Mouse (Mus musculus) hindbrain, embryonic 13.5 days (tissue): ENCODE data around the gene Ankrd13b. TPM values are rescaled to one million over a fixed set of nuclear protein-coding genes. Genes with fewer than 3 reads are reported as not detected.

Source experiments
- ATAC-seq: fragments of 200-750 bp; cut with Nextera tagmentation; 2 replicates; pipeline ENCODE4 v1.8.0; 2017; ENCODE audit warnings: moderate TSS enrichment; ENCODE audit not compliant: low FRiP score
- H3K27ac ChIP-seq: fragments of 300-500 bp; sonication (generic); 2 replicates; pipeline ENCODE4 v1.5.1; 2015; ENCODE audit warnings: inconsistent platforms, mild to moderate bottlenecking, moderate library complexity
- H3K27me3 ChIP-seq: fragments of 300-500 bp; sonication (generic); 2 replicates; pipeline ENCODE4 v1.6.1; 2015; ENCODE audit warnings: mild to moderate bottlenecking, inconsistent platforms
- H3K36me3 ChIP-seq: fragments of 300-500 bp; sonication (generic); 2 replicates; pipeline ENCODE4 v1.6.1; 2015; ENCODE audit warnings: mild to moderate bottlenecking, inconsistent platforms
- H3K4me1 ChIP-seq: fragments of 300-500 bp; sonication (generic); replicated peaks from 2 replicates; pipeline ENCODE4 v1.6.1; 2015; ENCODE audit warnings: inconsistent platforms
- H3K4me2 ChIP-seq: fragments of 300-500 bp; sonication (generic); 2 replicates; pipeline ENCODE4 v1.6.1; 2015; ENCODE audit warnings: inconsistent platforms, mild to moderate bottlenecking, moderate library complexity
- H3K4me3 ChIP-seq: fragments of 300-500 bp; sonication (generic); 2 replicates; pipeline ENCODE4 v1.5.1; 2015; ENCODE audit warnings: mild to moderate bottlenecking, inconsistent platforms
- H3K9ac ChIP-seq: fragments of 300-500 bp; sonication (generic); 2 replicates; pipeline ENCODE4 v1.6.1; 2015; ENCODE audit warnings: mild to moderate bottlenecking, inconsistent platforms
- H3K9me3 ChIP-seq: fragments of 300-500 bp; sonication (generic); 2 replicates; pipeline ENCODE4 v1.6.1; 2016; ENCODE audit warnings: inconsistent platforms
- WGBS: fragments of 180-500 bp; shearing (Covaris S2); methylation state at CpG from one replicate; pipeline ENCODE4 v1.1.7; 2015; 5-methylcytosine and 5-hydroxymethylcytosine counted together
- polyA plus RNA-seq: library from polyadenylated mRNA; unstranded; fragments of >200 nt; fragmentation: Nextera tagmentation; extraction: Ambion mirVana; gene quantifications from 2 replicates; pipeline ENCODE4 v1.2.1, GENCODE M21; 2015

Gene Ankrd13b
- polyA plus RNA-seq, 1 experiment from 2014 or later, result 29.4 TPM

DNA sequence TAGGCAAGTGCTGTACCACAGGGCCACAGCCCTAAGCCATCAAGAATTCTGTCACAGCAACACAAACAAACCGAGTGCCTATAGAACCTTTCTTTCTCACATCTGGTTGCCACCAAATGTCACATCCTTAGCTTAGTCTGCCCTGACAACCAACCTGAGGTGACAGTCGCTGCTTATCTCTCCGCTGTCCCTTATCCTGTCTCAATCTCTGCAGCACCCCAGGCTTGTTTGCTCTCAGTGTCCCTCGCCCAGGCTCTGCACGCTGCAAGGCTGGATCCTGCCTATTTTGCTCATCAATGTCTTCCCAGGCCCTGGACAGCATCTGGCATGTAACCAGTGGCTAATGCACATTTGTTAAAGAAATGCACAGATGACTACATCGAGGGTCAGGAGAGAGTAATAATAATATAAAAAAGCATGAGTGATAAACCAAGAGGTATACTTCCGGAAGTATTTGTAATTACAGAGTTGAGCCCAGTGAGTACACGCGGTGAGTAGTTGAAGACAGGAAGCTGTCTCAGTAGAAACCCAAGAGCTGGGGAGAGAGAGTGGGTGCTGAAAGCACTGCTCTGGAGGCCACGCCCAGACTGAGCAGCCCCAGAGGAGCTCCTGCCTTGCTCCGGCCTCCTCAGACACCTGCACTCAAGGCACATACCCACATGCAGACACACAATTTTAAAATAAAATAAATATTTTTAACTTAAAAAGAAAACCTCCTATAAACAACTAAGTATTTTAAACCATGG is 5.8 kb downstream of the Ankrd13b start:
- no peak overlapping the region for H3K9ac ChIP-seq

DNA sequence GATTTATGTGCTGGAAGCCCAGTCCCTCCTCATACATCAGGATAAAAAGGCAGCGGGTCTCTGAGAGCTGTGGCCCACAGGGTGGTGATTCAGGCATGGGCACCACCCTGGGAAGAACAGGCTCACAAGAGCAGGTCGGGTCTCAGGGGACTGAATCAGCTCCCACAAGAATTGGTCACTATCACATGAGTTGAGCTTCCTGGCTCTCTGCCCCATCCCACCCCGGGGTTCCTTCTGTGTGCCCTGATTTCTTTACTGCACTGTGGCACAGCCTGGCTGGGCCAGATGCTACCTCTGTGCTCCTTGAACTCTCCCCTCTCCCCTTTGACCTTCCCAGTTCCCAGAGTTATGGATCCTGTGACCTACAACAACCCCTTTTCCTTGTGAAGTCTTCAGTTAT is 6.4 kb downstream of the Ankrd13b start:
- H3K4me3 ChIP-seq, result no peak overlapping the region
- ATAC-seq, result no peak
- WGBS, result 69% methylated on average over 3 of the region's 3 CpGs
- H3K4me1 ChIP-seq, result peaks cover 74% of the 10 kb centered on the region
- no peaks in the 10 kb centered on the region for H3K36me3 ChIP-seq
- no peak overlapping the region for H3K4me2 ChIP-seq
- no peak overlapping the region for H3K9ac ChIP-seq
- H3K9me3 ChIP-seq, result no peaks in the 10 kb centered on the region
- H3K27me3 ChIP-seq, result no peaks in the 10 kb centered on the region
- H3K27ac ChIP-seq, result no peak overlapping the region

More for the DNA sequence above, 5.8 kb downstream of the Ankrd13b start:
- Histone ChIP-seq H3K4me1 (peaks cover 81% of the 10 kb centered on the region), H3K36me3 (no peaks in the 10 kb centered on the region), H3K4me3 (no peak overlapping the region), H3K4me2 (no peak overlapping the region), H3K27me3 (no peaks in the 10 kb centered on the region), H3K27ac (no peak overlapping the region), H3K9me3 (no peaks in the 10 kb centered on the region)
- no peak for ATAC-seq
- WGBS, result 66% methylated on average over 11 of the region's 11 CpGs

DNA sequence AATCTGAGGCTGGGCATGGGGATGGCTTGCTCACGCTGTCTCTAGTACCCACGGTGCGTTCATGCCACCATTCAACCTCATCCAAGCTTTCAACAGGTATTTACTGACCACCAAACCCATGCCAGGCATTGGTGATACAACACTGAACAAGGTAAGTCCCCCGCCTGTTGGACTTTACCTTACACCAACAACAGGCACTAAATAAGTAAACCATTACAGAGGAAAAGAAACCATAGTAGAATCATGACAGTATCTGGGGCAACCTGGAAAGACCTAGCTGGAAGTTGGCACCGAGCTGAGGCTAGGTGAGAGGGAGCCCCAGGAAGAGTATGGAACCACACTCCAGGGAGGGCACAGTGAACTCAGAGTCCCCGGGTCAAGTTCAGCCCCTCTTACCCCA is 12.6 kb downstream of the Ankrd13b start:
- 94% methylated on average over 6 of the region's 6 CpGs for WGBS
- Histone ChIP-seq H3K9me3 (no peaks in the 10 kb centered on the region), H3K27ac (no peak overlapping the region)

DNA sequence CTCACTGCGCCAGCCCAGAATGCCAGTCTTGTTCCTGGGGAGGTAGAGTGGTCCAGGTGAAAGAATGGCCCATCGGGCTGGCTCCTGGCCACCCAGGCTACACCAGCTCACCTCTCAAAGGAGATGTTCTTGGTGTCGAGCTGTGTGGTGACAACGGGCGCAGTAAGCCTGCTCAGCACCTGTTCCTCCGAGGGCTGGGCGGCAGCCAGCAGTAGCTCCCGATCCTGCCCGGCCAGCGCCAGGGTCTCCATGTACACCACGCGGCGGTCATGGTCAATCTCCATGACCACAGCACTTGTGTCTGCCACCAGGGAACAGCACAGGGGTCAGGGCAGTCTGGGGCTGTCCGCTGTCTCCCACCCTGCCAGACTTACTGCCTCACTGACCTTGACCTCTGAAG is 13.3 kb downstream of the Ankrd13b start:
- H3K9me3 ChIP-seq, result no peaks in the 10 kb centered on the region
- no peak overlapping the region for H3K4me3 ChIP-seq
- WGBS, result 94% methylated on average over 14 of the region's 14 CpGs
- no peak overlapping the region for H3K4me2 ChIP-seq
- no peak overlapping the region for H3K9ac ChIP-seq
- no peak for ATAC-seq
- peaks cover 12% of the 10 kb centered on the region for H3K4me1 ChIP-seq
- H3K36me3 ChIP-seq, result peaks cover 54% of the 10 kb centered on the region
- no peaks in the 10 kb centered on the region for H3K27me3 ChIP-seq
- no peak overlapping the region for H3K27ac ChIP-seq

More for the DNA sequence above, 12.6 kb downstream of the Ankrd13b start:
- H3K4me2 ChIP-seq, result no peak overlapping the region
- no peak overlapping the region for H3K4me3 ChIP-seq
- ATAC-seq, result no peak
- H3K36me3 ChIP-seq, result peaks cover 47% of the 10 kb centered on the region
- no peaks in the 10 kb centered on the region for H3K27me3 ChIP-seq
- H3K9ac ChIP-seq, result no peak overlapping the region
- peaks cover 18% of the 10 kb centered on the region for H3K4me1 ChIP-seq

DNA sequence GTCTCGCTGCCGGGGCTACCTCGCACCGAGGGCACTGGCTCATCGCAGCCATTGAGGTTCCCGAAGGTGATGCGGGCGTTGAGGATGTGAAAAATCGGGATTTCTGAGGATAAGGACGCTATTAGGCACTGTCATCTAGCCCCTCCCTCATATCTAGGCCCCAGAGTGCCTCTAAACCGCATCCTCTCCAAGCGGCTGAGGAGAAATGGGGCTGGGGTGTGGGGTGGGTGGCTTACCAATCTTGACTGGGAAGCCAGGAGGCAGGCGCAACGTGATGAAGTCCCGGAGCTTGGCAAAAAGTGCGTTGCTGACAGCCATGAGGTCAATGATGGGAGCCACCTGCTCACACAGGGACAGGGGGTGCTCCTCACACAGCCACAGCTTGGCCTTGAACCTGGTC is 16.7 kb downstream of the Ankrd13b start:
- ATAC-seq, result no peak
- 92% methylated on average over 16 of the region's 16 CpGs for WGBS
- peaks cover 4% of the 10 kb centered on the region for H3K4me1 ChIP-seq
- H3K4me2 ChIP-seq, result no peak overlapping the region
- H3K4me3 ChIP-seq, result no peak overlapping the region
- H3K36me3 ChIP-seq, result peaks cover 66% of the 10 kb centered on the region
- no peak overlapping the region for H3K27ac ChIP-seq
- H3K27me3 ChIP-seq, result peaks cover 19% of the 10 kb centered on the region
- no peak overlapping the region for H3K9ac ChIP-seq
- no peaks in the 10 kb centered on the region for H3K9me3 ChIP-seq

DNA sequence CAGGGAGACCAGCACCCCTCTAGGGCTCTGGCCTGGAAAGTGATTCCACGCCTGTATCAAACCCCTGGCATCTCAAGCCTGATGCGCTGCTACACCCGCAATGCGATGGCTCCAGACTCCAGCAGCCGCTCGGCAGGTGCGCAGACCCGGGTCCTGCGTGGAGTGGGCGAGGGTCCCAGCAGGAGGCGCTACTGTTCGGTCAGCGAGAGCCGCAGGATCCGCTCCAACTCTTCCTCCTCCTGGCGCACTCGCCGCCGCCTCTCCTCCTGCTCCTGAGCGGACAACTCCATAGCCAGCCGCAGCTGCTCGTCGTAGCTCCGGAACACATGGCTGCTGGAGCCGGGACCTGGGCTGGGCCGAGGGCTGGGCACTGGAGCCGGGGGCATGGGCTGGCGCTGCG is 18.1 kb downstream of the Ankrd13b start:
- WGBS, result 71% methylated on average over 29 of the region's 29 CpGs
- peaks cover 55% of the 10 kb centered on the region for H3K36me3 ChIP-seq
- peaks cover 10% of the 10 kb centered on the region for H3K4me1 ChIP-seq
- ATAC-seq, result no peak
- peaks cover 33% of the 10 kb centered on the region for H3K27me3 ChIP-seq
- no peak overlapping the region for H3K4me2 ChIP-seq
- H3K4me3 ChIP-seq, result no peak overlapping the region
- no peak overlapping the region for H3K9ac ChIP-seq
- no peak overlapping the region for H3K27ac ChIP-seq
- H3K9me3 ChIP-seq, result no peaks in the 10 kb centered on the region

DNA sequence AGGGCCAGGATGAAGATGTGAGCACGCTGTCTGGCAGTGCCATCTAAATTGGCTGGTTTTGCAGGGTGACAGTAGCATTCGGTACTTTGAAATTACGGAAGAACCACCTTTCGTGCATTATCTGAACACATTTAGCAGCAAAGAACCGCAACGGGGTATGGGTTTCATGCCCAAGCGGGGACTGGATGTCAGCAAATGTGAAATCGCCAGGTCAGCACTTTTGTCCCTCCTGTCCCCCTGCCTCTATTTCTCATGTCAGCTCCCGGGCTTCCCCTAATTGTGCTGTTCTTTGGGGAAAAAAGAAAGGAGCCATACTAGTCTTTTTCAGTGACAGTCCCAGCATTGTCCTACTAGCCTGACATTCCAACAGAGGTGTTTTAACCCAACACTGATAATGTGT is 21.1 kb downstream of the Ankrd13b start:
- 85% methylated on average over 9 of the region's 9 CpGs for WGBS
- Histone ChIP-seq H3K9me3 (no peaks in the 10 kb centered on the region), H3K27me3 (peaks cover 62% of the 10 kb centered on the region)

DNA sequence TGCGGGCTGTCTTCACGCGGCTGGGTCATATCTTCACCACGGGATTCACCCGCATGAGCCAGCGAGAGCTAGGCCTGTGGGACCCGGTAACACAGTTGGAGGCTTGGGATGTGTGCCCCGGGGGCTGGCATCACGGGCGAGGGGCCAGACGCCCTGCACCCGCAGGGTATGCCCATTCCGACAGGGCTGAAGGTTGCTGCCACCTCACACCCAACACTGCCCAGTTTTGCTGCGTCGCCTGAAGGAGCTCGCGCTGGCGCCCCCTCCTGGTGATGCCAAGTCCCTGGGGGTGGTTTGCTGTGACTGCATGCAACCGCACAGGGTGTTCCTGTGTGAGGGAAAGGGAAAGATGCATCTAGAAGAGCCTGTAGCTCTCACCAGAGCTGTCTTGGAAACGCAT is 21.7 kb downstream of the Ankrd13b start:
- 12% methylated on average over 20 of the region's 20 CpGs for WGBS
- ATAC-seq, result no peak

More for the DNA sequence above, 21.1 kb downstream of the Ankrd13b start:
- Histone ChIP-seq H3K9ac (no peak overlapping the region), H3K4me2 (no peak overlapping the region), H3K27ac (no peak overlapping the region), H3K36me3 (peaks cover 34% of the 10 kb centered on the region), H3K4me1 (peaks cover 14% of the 10 kb centered on the region), H3K4me3 (no peak overlapping the region)
- no peak for ATAC-seq

DNA sequence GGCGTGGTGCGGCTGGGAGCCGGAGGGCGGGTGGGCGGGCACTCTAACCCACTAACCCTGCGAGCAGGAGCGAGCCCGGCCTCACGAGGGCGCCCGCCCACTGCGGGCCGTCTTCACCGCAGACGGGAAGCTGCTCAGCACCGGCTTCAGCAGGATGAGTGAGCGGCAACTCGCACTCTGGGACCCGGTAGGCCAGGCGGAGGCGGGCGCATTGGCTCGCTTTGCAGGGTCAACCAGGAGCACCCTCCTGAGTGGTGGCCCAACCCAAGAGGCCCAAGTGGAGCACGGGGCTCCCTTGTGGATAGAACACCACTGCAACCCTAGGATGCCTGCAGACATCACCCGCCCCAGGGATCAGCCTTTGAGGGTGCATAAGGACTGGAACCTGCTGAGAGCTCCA is 22.3 kb downstream of the Ankrd13b start:
- Histone ChIP-seq H3K9me3 (no peaks in the 10 kb centered on the region), H3K4me2 (no peak overlapping the region), H3K27ac (no peak overlapping the region), H3K27me3 (peaks cover 74% of the 10 kb centered on the region), H3K36me3 (peaks cover 22% of the 10 kb centered on the region), H3K4me3 (no peak overlapping the region), H3K9ac (no peak overlapping the region), H3K4me1 (peaks cover 23% of the 10 kb centered on the region)
- 6% methylated on average over 25 of the region's 25 CpGs for WGBS
- 0 out of 2 replicates have a peak, but pooled peaks have one; percentile 7 for ATAC-seq

More for the DNA sequence above, 21.7 kb downstream of the Ankrd13b start:
- Histone ChIP-seq H3K4me1 (peaks cover 17% of the 10 kb centered on the region), H3K9ac (no peak overlapping the region), H3K4me2 (peak overlapping the region; percentile 23; the same call in 1 of the 2 replicates), H3K36me3 (peaks cover 28% of the 10 kb centered on the region), H3K9me3 (no peaks in the 10 kb centered on the region), H3K27ac (no peak overlapping the region), H3K4me3 (no peak overlapping the region), H3K27me3 (peaks cover 68% of the 10 kb centered on the region)

DNA sequence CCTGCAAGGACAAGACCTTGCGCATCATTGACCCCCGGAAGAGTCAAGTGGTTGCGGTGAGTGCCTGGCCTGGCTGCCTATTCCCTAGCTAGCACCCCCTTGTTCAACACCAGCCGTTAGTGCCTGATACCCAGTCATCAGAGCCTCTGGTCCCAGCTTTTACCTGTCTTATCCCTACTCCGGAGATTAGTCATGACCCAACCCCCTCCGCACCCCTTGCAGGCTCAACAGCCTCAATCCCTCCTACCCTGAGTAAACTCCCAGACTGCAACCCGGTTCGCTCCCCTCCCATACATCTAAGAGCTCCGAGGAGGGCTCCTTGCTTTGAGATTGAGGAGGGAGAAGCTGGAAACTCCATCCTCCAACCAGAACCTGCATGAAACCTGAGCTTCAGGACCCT is 22.9 kb downstream of the Ankrd13b start:
- peaks cover 81% of the 10 kb centered on the region for H3K27me3 ChIP-seq
- H3K4me3 ChIP-seq, result no peak overlapping the region
- H3K36me3 ChIP-seq, result peaks cover 15% of the 10 kb centered on the region
- 41% methylated on average over 9 of the region's 9 CpGs for WGBS
- ATAC-seq, result no peak
- H3K9me3 ChIP-seq, result no peaks in the 10 kb centered on the region
- no peak overlapping the region for H3K4me2 ChIP-seq
- H3K4me1 ChIP-seq, result peaks cover 28% of the 10 kb centered on the region
- H3K9ac ChIP-seq, result no peak overlapping the region
- no peak overlapping the region for H3K27ac ChIP-seq

DNA sequence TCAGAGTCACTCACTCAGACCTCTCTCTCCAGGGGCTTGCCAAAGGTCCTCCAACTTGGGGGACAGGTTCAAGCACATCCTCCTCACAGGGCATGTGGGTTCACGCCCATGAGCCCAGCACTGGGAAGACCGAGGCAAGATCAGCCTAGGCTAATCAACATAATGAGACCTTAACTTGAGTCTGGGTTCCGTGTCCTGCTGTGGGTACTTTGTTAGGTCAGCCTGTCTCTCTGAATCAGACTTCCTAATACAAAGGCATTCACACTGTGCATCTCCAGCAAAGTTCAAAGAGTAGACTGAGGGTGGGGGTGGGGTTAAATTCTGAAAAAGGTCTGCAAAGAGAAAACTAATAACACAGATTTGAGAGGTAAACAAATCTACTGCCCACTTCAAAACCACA is 24.4 kb downstream of the Ankrd13b start:
- Histone ChIP-seq H3K4me3 (no peak overlapping the region), H3K4me1 (peaks cover 28% of the 10 kb centered on the region), H3K9ac (no peak overlapping the region), H3K27ac (no peak overlapping the region), H3K36me3 (0 out of 2 replicates have a peak, but pooled peaks cover 1% of the 10 kb centered on the region), H3K27me3 (peaks cover 95% of the 10 kb centered on the region), H3K9me3 (no peaks in the 10 kb centered on the region), H3K4me2 (no peak overlapping the region)
- 49% methylated on average over 3 of the region's 3 CpGs for WGBS
- no peak for ATAC-seq

DNA sequence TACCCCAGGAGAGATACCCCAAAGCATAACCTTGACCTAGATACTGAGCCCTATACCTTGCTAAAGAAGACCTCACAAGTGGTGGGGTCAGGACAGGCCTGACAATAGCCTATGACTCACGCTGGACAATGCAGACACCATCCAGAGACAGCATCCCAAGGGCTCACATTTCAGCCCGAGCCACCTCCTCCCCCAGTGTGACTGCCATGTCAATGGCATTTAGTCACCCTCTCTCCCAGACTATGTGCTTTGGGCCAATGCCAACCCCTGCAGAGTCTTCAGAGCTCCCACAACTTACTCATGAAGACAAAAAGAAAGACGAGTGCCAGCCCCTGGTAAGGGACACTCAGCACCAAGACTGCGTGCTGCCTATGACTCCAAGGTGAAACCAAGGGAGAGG is 24.8 kb downstream of the Ankrd13b start:
- peaks cover 96% of the 10 kb centered on the region for H3K27me3 ChIP-seq
- no peak overlapping the region for H3K27ac ChIP-seq
- no peaks in the 10 kb centered on the region for H3K9me3 ChIP-seq
- H3K36me3 ChIP-seq, result no peaks in the 10 kb centered on the region
- no peak overlapping the region for H3K4me3 ChIP-seq
- no peak overlapping the region for H3K9ac ChIP-seq
- H3K4me1 ChIP-seq, result peaks cover 28% of the 10 kb centered on the region
- no peak for ATAC-seq
- H3K4me2 ChIP-seq, result no peak overlapping the region
- WGBS, result 44% methylated on average over 4 of the region's 4 CpGs

DNA sequence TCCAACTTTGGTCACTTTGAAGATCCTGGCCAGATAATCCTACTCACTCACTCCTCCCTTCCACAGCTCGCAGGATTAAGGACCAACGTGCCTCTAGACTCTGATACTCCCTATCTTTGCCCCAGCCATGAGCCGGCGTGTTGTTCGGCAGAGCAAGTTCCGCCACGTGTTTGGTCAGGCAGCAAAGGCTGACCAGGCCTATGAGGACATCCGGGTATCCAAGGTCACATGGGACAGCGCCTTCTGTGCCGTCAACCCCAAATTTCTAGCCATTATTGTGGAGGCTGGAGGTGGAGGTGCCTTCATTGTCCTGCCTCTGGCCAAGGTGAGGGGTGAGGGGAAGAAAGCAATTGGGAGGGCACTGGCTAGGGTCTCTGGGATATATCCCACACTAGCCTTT is 25.7 kb downstream of the Ankrd13b start:
- H3K9me3 ChIP-seq, result no peaks in the 10 kb centered on the region
- 80% methylated on average over 10 of the region's 10 CpGs for WGBS
- peaks cover 4% of the 10 kb centered on the region; the same call in 1 of the 2 replicates for H3K36me3 ChIP-seq
- no peak for ATAC-seq
- no peak overlapping the region for H3K4me3 ChIP-seq
- no peak overlapping the region for H3K4me2 ChIP-seq
- H3K27me3 ChIP-seq, result peaks cover 91% of the 10 kb centered on the region
- no peak overlapping the region for H3K9ac ChIP-seq
- no peak overlapping the region for H3K27ac ChIP-seq
- peaks cover 28% of the 10 kb centered on the region for H3K4me1 ChIP-seq
